Mouse (Mus musculus): ENCODE data around the gene Rdh5.

DNA sequence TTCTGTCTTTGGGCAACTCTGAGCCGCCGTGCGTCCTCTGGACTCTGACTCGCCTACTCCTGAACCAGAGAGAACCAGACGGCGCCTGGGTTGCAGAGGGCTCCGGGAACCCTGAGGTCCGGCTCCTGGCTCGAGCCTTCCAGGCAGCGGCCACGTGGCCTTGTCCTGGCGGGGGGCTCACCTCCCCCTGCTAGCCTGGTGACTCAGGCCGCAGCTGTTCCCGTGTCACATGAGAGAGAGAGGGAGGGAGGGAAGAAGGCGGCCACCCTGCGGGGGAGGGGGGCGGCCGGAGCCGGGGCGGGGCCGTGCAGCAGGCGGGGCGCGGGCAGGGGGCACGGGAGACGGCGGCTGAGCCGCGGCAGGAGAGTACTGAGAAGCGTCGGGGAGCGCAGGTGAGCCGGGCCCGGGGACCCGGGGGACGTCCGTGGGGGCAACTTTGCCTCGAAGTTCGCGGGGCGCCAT lies 13.1 kb downstream of the Rdh5 start:
- TF ChIP-seq CTCF (IDR thresholded peaks at IDR 0.05; ENCODE audit: extremely low read depth, insufficient read depth, low read length), result no peak
- TF ChIP-seq POLR2A (IDR thresholded peaks at IDR 0.05; ENCODE audit: extremely low read depth, insufficient read depth, low read length), result no peak
